Mouse (Mus musculus) testis, adult 2 months (tissue): ENCODE measurements around the gene Rgs12.

Source experiments
- CTCF ChIP-seq: fragments of 200-500 bp; IDR thresholded peaks from 2 replicates; pipeline ENCODE4 v1.5.1; 2012; ENCODE audit warnings: low read depth, mild to moderate bottlenecking, inconsistent platforms, low read length, moderate library complexity; ENCODE audit not compliant: control insufficient read depth, insufficient read depth, insufficient replicate concordance
- POLR2A ChIP-seq: fragments of 200-500 bp; IDR thresholded peaks from 2 replicates; pipeline ENCODE4 v1.6.1; 2012; ENCODE audit warnings: low read depth, mild to moderate bottlenecking, inconsistent platforms, low read length, moderate library complexity; ENCODE audit not compliant: control insufficient read depth

GRCm38 (mm10) chr5:35001144-35001543 is 51.9 kb downstream of the Rgs12 start:
- TF ChIP-seq CTCF (no peak), POLR2A (no peak)
